Mouse (Mus musculus): ENCODE measurements around the gene Dab2ip.

DNA sequence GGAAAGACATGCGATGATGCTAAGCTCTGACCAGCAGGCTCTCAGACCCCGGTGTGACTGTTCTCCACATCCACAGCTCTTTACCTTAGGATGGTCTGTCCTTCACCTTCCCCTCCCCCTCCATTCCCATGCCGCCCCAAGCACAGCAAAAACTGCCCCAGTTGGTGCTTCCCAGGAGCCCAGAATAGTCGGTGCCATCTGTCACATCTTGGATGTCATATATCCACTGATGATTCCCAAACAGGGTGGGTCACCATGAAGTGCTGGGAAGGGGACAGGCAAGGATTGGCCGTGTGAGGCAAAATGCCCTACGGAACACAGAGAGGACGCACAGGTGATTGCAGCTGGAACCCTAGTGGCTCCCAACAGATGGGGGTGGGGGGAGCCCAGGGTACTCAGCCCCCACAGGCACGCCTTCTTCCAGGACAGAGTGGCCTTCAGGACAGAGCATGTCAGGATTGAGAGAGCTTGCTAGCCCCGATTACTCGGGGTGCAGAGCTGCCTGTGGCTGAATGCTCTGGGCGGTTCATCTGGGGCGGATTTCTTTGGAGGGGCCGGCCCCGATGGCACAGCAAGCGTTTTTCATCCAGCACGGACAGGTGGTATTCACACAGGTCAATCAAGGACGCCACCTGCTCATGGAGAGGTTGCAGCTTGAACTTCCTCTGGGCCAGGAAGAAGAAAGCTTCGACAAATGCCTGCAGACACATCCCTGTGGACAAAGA lies 193.9 kb downstream of the Dab2ip start:
- TF ChIP-seq POLR2AphosphoS2 (IDR thresholded peaks at IDR 0.05; ENCODE audit: insufficient read length, low read depth) (no peak), MAX (IDR thresholded peaks at IDR 0.05; ENCODE audit: low read depth) (no peak), E2F4 (IDR thresholded peaks at IDR 0.05; ENCODE audit: insufficient read depth) (no peak)

Measured in myocyte (in vitro differentiated cells).